14 mouse cellular contexts compared by ENCODE assay signal in genomic region chr11:59260706-59261493, GRCm38 (mm10). TPM values are rescaled to one million over a fixed set of nuclear protein-coding genes. Genes with fewer than 3 reads are reported as not detected.
DNase-seq lines count a peak whose midpoint lies in the region; ATAC-seq and TF ChIP-seq lines count a peak whose summit lies in the region.
"Had no signal": no experiment of that assay in that cellular context is flagged by ENCODE, and none has a peak within 500 bp of the region (broad histone marks: within the 10 kb centered on the region; RNA-seq: fewer than 3 reads in every experiment).

No protein-coding gene starts in this region.

- H3K36me3 ChIP-seq in G1E (replicated peaks) = no peaks in the 10 kb centered on the region
- no peaks in the 10 kb centered on the region for H3K36me3 ChIP-seq in liver, embryonic 13.5 days
- H3K36me3 ChIP-seq: embryonic facial prominence, embryonic 13.5 days; heart, embryonic 13.5 days; hindbrain, embryonic 15.5 days had no signal

- no peaks in the 10 kb centered on the region for H3K9me3 ChIP-seq in G1E (replicated peaks)
- no peaks in the 10 kb centered on the region for H3K9me3 ChIP-seq in liver, embryonic 13.5 days (replicated peaks)
- H3K9me3 ChIP-seq: heart, embryonic 13.5 days; hindbrain, embryonic 15.5 days had no signal

- ATAC-seq in G1E (ENCODE audit: extremely low read depth, insufficient number of reproducible peaks, low FRiP score, poor library complexity, severe bottlenecking) = peak; percentile 89
- peak; percentile 99 for ATAC-seq in liver, embryonic 13.5 days (ENCODE audit: low read depth)

- peaks cover 60% of the 10 kb centered on the region for H3K4me1 ChIP-seq in G1E (ENCODE audit: insufficient read depth, low read depth, low read length)
- peaks cover 55% of the 10 kb centered on the region for H3K4me1 ChIP-seq in liver, embryonic 13.5 days (replicated peaks)

- peak overlapping the region; percentile 77 for H3K4me2 ChIP-seq in liver, embryonic 13.5 days
- H3K4me2 ChIP-seq: embryonic facial prominence, embryonic 13.5 days; heart, embryonic 13.5 days; hindbrain, embryonic 15.5 days had no signal

- peak overlapping the region; percentile 39; the same call in 1 of the 2 replicates for H3K4me3 ChIP-seq in G1E (ENCODE audit: low read depth, low read length)
- peak overlapping the region; percentile 45 for H3K4me3 ChIP-seq in liver, embryonic 13.5 days (replicated peaks)
- H3K4me3 ChIP-seq: embryonic facial prominence, embryonic 13.5 days; heart, embryonic 13.5 days; hindbrain, embryonic 15.5 days had no signal

- peak overlapping the region; percentile 67 for H3K9ac ChIP-seq in liver, embryonic 13.5 days
- H3K9ac ChIP-seq: embryonic facial prominence, embryonic 13.5 days; heart, embryonic 13.5 days; hindbrain, embryonic 15.5 days had no signal

- peak overlapping the region; percentile 95 for H3K27ac ChIP-seq in liver, embryonic 13.5 days
- H3K27ac ChIP-seq: embryonic facial prominence, embryonic 13.5 days; heart, embryonic 13.5 days; hindbrain, embryonic 15.5 days had no signal

- WGBS in liver, embryonic 13.5 days (ENCODE audit: insufficient replicate concordance) = 32% methylated on average over 10 of the region's 10 CpGs

- no peak for TF ChIP-seq CTCF in G1E (IDR thresholded peaks at IDR 0.05; ENCODE audit: low read depth, low read length)

- H3K27me3 ChIP-seq in G1E (ENCODE audit: insufficient read depth, low read length) = peaks cover 30% of the 10 kb centered on the region
- peaks cover 75% of the 10 kb centered on the region for H3K27me3 ChIP-seq in liver, embryonic 13.5 days

- peak; percentile 78 for DNase-seq in G1E (ENCODE audit: low spot score)
- DNase-seq in c-Kit-negative CD71-positive TER-119-positive erythroid progenitor cells, embryonic 14.5 days (ENCODE audit: low read depth, low spot score) = peak; percentile 85
- DNase-seq in liver, embryonic 13.5 days = peak; percentile 88
- peak; percentile 79 for DNase-seq in lung, postnatal 36 days
- DNase-seq in gastrocnemius, postnatal 4 days (ENCODE audit: low spot score in 2 of 2) = no peak
- no peak for DNase-seq in left cerebral cortex, adult 9 months (ENCODE audit: low spot score in 2 of 2)
- DNase-seq in testis, postnatal 14 days (ENCODE audit: low spot score) = no peak
- no peak for DNase-seq in layer of hippocampus, adult 9-10 months (ENCODE audit: low spot score)
- DNase-seq: cerebellum, adult 11 months; kidney, postnatal 25 days had no signal

RNA-seq across cellular contexts. Expression of gene Wnt3a, which starts 29.7 kb away (rescaled TPM):
- total RNA-seq in G1E (2014; fragmentation: Nextera tagmentation) = not detected in 2 replicates
- total RNA-seq in G1E (2017) = 0.06 TPM in 1 of 2 replicates, not detected in the other
- not detected in 2 replicates for polyA plus RNA-seq in G1E (2012)
- polyA plus RNA-seq in liver, embryonic 13.5 days (2015; fragmentation: Nextera tagmentation; extraction: Ambion mirVana) = 0.05 TPM in 1 of 2 replicates, not detected in the other
- not detected for total RNA-seq in gastrocnemius, postnatal 4 days (2021)
- total RNA-seq: monocyte, adult 5-6 weeks had no signal
- polyA plus RNA-seq: heart, embryonic 13.5 days had no signal

RNA-seq across cellular contexts. Expression of gene Arf1, which starts 32.8 kb away (rescaled TPM):
- total RNA-seq in G1E (2014; fragmentation: Nextera tagmentation) (216 and 232 TPM in 2 replicates), G1E (2017) (308 and 319 TPM in 2 replicates)
- polyA plus RNA-seq in G1E (2012) = 159 and 175 TPM in 2 replicates
- polyA plus RNA-seq in liver, embryonic 13.5 days (2015; fragmentation: Nextera tagmentation; extraction: Ambion mirVana) = 275 and 317 TPM in 2 replicates
- total RNA-seq in gastrocnemius, postnatal 4 days (2021) = 100 to 1,000 TPM; 264 to 267 TPM

RNA-seq across cellular contexts. Expression of gene Wnt9a, which starts 45.8 kb away (rescaled TPM):
- total RNA-seq in G1E (2014; fragmentation: Nextera tagmentation) = not detected in 2 replicates
- total RNA-seq in G1E (2017) = 0.05 and 0.06 TPM in 2 replicates
- not detected in 2 replicates for polyA plus RNA-seq in G1E (2012)
- 0.22 and 0.39 TPM in 2 replicates for polyA plus RNA-seq in liver, embryonic 13.5 days (2015; fragmentation: Nextera tagmentation; extraction: Ambion mirVana)
- 10 to 100 TPM; 12.8 to 15.4 TPM for total RNA-seq in gastrocnemius, postnatal 4 days (2021)
- total RNA-seq: monocyte, adult 5-6 weeks had no signal

RNA-seq across cellular contexts. Expression of gene 2310033P09Rik, which starts 52.8 kb away (rescaled TPM):
- total RNA-seq in G1E (2014; fragmentation: Nextera tagmentation) = 7.1 and 10.7 TPM in 2 replicates
- 6.1 and 9.0 TPM in 2 replicates for total RNA-seq in G1E (2017)
- 32.0 and 37.3 TPM in 2 replicates for polyA plus RNA-seq in G1E (2012)
- polyA plus RNA-seq in liver, embryonic 13.5 days (2015; fragmentation: Nextera tagmentation; extraction: Ambion mirVana) = 26.2 and 26.8 TPM in 2 replicates
- 1 to 10 TPM; 7.8 to 8.1 TPM for total RNA-seq in gastrocnemius, postnatal 4 days (2021)

RNA-seq across cellular contexts. Expression of gene Mrpl55, which starts 58.6 kb away (rescaled TPM):
- total RNA-seq in G1E (2014; fragmentation: Nextera tagmentation) (15.1 and 23.4 TPM in 2 replicates), G1E (2017) (38.7 and 40.8 TPM in 2 replicates)
- polyA plus RNA-seq in G1E (2012) = 29.5 and 34.8 TPM in 2 replicates
- polyA plus RNA-seq in liver, embryonic 13.5 days (2015; fragmentation: Nextera tagmentation; extraction: Ambion mirVana) = 69.6 and 75.8 TPM in 2 replicates
- 10 to 100 TPM; 29.8 to 35.1 TPM for total RNA-seq in gastrocnemius, postnatal 4 days (2021)

Comparison
In these comparisons a context has a peak if more than half of its experiments do, and no peak if none do; other contexts are left out.
1. DNase-seq: peak in G1E (single experiment), c-Kit-negative CD71-positive TER-119-positive erythroid progenitor cells, embryonic 14.5 days (single experiment), liver, embryonic 13.5 days (single experiment) and lung, postnatal 36 days (single experiment); none in gastrocnemius, postnatal 4 days (0 of 2), left cerebral cortex, adult 9 months (0 of 2), testis, postnatal 14 days (single experiment) and layer of hippocampus, adult 9-10 months (single experiment).
2. RNA of gene Wnt9a, which starts 45.8 kb away (total RNA-seq): 12.8 to 15.4 TPM in gastrocnemius, postnatal 4 days; 0.05 to 0.06 TPM in G1E; every median in the first group is over 10 times any median in the second.